Mouse (Mus musculus) embryonic facial prominence, embryonic 12.5 days (tissue): ENCODE data around the gene Scrn3. TPM values are rescaled to one million over a fixed set of nuclear protein-coding genes. Genes with fewer than 3 reads are reported as not detected.
A peak's percentile ranks its signal among the peaks of the same experiment; 100 is the strongest.

ENCODE experiments used
- ATAC-seq: fragments of 200-750 bp; cut with Nextera tagmentation; 2 replicates; pipeline ENCODE4 v1.8.0; 2017; ENCODE audit not compliant: insufficient number of reproducible peaks, insufficient read depth, low FRiP score, low TSS enrichment
- H3K27ac ChIP-seq: fragments of 300-500 bp; sonication (generic); 2 replicates; pipeline ENCODE4 v1.5.1; 2016; ENCODE audit warnings: mild to moderate bottlenecking
- H3K27me3 ChIP-seq: fragments of 300-500 bp; sonication (generic); 2 replicates; pipeline ENCODE4 v1.6.1; 2016; ENCODE audit warnings: mild to moderate bottlenecking, moderate library complexity
- H3K36me3 ChIP-seq: fragments of 300-500 bp; sonication (generic); 2 replicates; pipeline ENCODE4 v1.6.1; 2016; ENCODE audit warnings: mild to moderate bottlenecking
- H3K4me1 ChIP-seq: fragments of 300-500 bp; sonication (generic); 2 replicates; pipeline ENCODE4 v1.6.1; 2016
- H3K4me2 ChIP-seq: fragments of 300-500 bp; sonication (generic); replicated peaks from 2 replicates; pipeline ENCODE4 v1.6.1; 2016; ENCODE audit warnings: mild to moderate bottlenecking, moderate library complexity
- H3K4me3 ChIP-seq: fragments of 300-500 bp; sonication (generic); 2 replicates; pipeline ENCODE4 v1.5.1; 2016; ENCODE audit warnings: mild to moderate bottlenecking
- H3K9ac ChIP-seq: fragments of 300-500 bp; sonication (generic); 2 replicates; pipeline ENCODE4 v1.6.1; 2016; ENCODE audit warnings: mild to moderate bottlenecking, moderate library complexity
- H3K9me3 ChIP-seq: fragments of 300-500 bp; sonication (generic); 2 replicates; pipeline ENCODE4 v1.6.1; 2016; ENCODE audit warnings: mild to moderate bottlenecking, moderate library complexity
- WGBS: fragments of 180-500 bp; shearing (Covaris S2); methylation state at CpG from one replicate; pipeline ENCODE4 v1.1.7; 2016; 5-methylcytosine and 5-hydroxymethylcytosine counted together
- polyA plus RNA-seq: library from polyadenylated mRNA; unstranded; fragments of >200 nt; fragmentation: Nextera tagmentation; extraction: Ambion mirVana; gene quantifications from 2 replicates; pipeline ENCODE4 v1.2.1, GENCODE M21; 2016

Scrn3 gene
- polyA plus RNA-seq, 1 experiment from 2014 or later = 16.2 TPM

- WGBS = 84% methylated on average over 7 of the region's 7 CpGs
- no peaks in the 10 kb centered on the region for H3K9me3 ChIP-seq
- no peak overlapping the region for H3K9ac ChIP-seq
- no peak overlapping the region for H3K4me2 ChIP-seq
- no peak overlapping the region for H3K4me3 ChIP-seq
- H3K36me3 ChIP-seq = peaks cover 28% of the 10 kb centered on the region
- no peak for ATAC-seq
- H3K27ac ChIP-seq = no peak overlapping the region
- H3K4me1 ChIP-seq = no peaks in the 10 kb centered on the region
- H3K27me3 ChIP-seq = no peaks in the 10 kb centered on the region
Observed at GRCm38 (mm10) chr2:73295023-73295422, 17.4 kb upstream of the Scrn3 start.

- Histone ChIP-seq H3K4me2 (no peak overlapping the region), H3K36me3 (peaks cover 26% of the 10 kb centered on the region), H3K27me3 (no peaks in the 10 kb centered on the region), H3K4me3 (no peak overlapping the region), H3K9ac (no peak overlapping the region), H3K27ac (no peak overlapping the region), H3K9me3 (no peaks in the 10 kb centered on the region), H3K4me1 (no peaks in the 10 kb centered on the region)
- WGBS = 81% methylated on average over 7 of the region's 7 CpGs
- ATAC-seq = no peak
Observed at GRCm38 (mm10) chr2:73298154-73298553, 14.2 kb upstream of the Scrn3 start.

- WGBS = 90% methylated on average over 3 of the region's 3 CpGs
- Histone ChIP-seq H3K9ac (no peak overlapping the region), H3K9me3 (no peaks in the 10 kb centered on the region), H3K27ac (no peak overlapping the region), H3K4me3 (no peak overlapping the region), H3K4me2 (no peak overlapping the region), H3K27me3 (no peaks in the 10 kb centered on the region), H3K36me3 (peaks cover 29% of the 10 kb centered on the region), H3K4me1 (no peaks in the 10 kb centered on the region)
- ATAC-seq = no peak
Observed at GRCm38 (mm10) chr2:73298841-73299240, 13.6 kb upstream of the Scrn3 start.

- WGBS = 88% methylated on average over 1 of the region's 1 CpGs
- Histone ChIP-seq H3K36me3 (peaks cover 39% of the 10 kb centered on the region), H3K27ac (no peak overlapping the region), H3K4me1 (no peaks in the 10 kb centered on the region), H3K4me3 (no peak overlapping the region), H3K27me3 (no peaks in the 10 kb centered on the region), H3K4me2 (no peak overlapping the region), H3K9ac (no peak overlapping the region), H3K9me3 (no peaks in the 10 kb centered on the region)
- no peak for ATAC-seq
Observed at GRCm38 (mm10) chr2:73301979-73302378, 10.4 kb upstream of the Scrn3 start.

GRCm38 (mm10) chr2:73302722-73303121 lies 9.7 kb upstream of the Scrn3 start:
- Histone ChIP-seq H3K9ac (no peak overlapping the region), H3K27ac (no peak overlapping the region), H3K4me2 (no peak overlapping the region), H3K27me3 (no peaks in the 10 kb centered on the region), H3K36me3 (peaks cover 46% of the 10 kb centered on the region), H3K4me1 (no peaks in the 10 kb centered on the region), H3K9me3 (no peaks in the 10 kb centered on the region), H3K4me3 (no peak overlapping the region)
- no peak for ATAC-seq
- 92% methylated on average over 9 of the region's 9 CpGs for WGBS

- Histone ChIP-seq H3K4me2 (no peak overlapping the region), H3K4me3 (no peak overlapping the region), H3K9me3 (no peaks in the 10 kb centered on the region), H3K27me3 (no peaks in the 10 kb centered on the region), H3K9ac (no peak overlapping the region), H3K27ac (no peak overlapping the region), H3K4me1 (no peaks in the 10 kb centered on the region), H3K36me3 (peaks cover 57% of the 10 kb centered on the region)
- no peak for ATAC-seq
- WGBS = 89% methylated on average over 5 of the region's 5 CpGs
Observed at GRCm38 (mm10) chr2:73304506-73304905, 7.9 kb upstream of the Scrn3 start.

GRCm38 (mm10) chr2:73306006-73306405 lies 6.4 kb upstream of the Scrn3 start:
- no peak overlapping the region for H3K4me2 ChIP-seq
- peaks cover 59% of the 10 kb centered on the region for H3K36me3 ChIP-seq
- 90% methylated on average over 7 of the region's 7 CpGs for WGBS
- no peaks in the 10 kb centered on the region for H3K9me3 ChIP-seq
- no peak overlapping the region for H3K9ac ChIP-seq
- ATAC-seq = no peak
- no peak overlapping the region for H3K27ac ChIP-seq
- H3K4me3 ChIP-seq = no peak overlapping the region
- no peaks in the 10 kb centered on the region for H3K27me3 ChIP-seq
- H3K4me1 ChIP-seq = peaks cover under 1% of the 10 kb centered on the region; the same call in 1 of the 2 replicates

- Histone ChIP-seq H3K9me3 (no peaks in the 10 kb centered on the region), H3K9ac (peak overlapping the region; percentile 83; the same call in 1 of the 2 replicates), H3K4me1 (peaks cover 9% of the 10 kb centered on the region), H3K36me3 (peaks cover 20% of the 10 kb centered on the region), H3K4me2 (peak overlapping the region; percentile 85), H3K27me3 (no peaks in the 10 kb centered on the region), H3K27ac (peak overlapping the region; percentile 78; the same call in 1 of the 2 replicates), H3K4me3 (peak overlapping the region; percentile 90)
- ATAC-seq = 0 out of 2 replicates have a peak, but pooled peaks have one; percentile 19
- 43% methylated on average over 14 of the region's 14 CpGs for WGBS
Observed at GRCm38 (mm10) chr2:73313117-73313501, 708 bp downstream of the Scrn3 start.

GRCm38 (mm10) chr2:73314311-73314710 lies 1.9 kb downstream of the Scrn3 start:
- Histone ChIP-seq H3K4me1 (peaks cover 9% of the 10 kb centered on the region), H3K4me2 (no peak overlapping the region), H3K27ac (no peak overlapping the region), H3K4me3 (no peak overlapping the region), H3K27me3 (no peaks in the 10 kb centered on the region), H3K9ac (no peak overlapping the region), H3K36me3 (0 out of 2 replicates have a peak, but pooled peaks cover 9% of the 10 kb centered on the region), H3K9me3 (no peaks in the 10 kb centered on the region)
- ATAC-seq = no peak
- 89% methylated on average over 3 of the region's 3 CpGs for WGBS

GRCm38 (mm10) chr2:73317426-73317825 lies 5.0 kb downstream of the Scrn3 start:
- Histone ChIP-seq H3K9ac (no peak overlapping the region), H3K27ac (no peak overlapping the region), H3K27me3 (no peaks in the 10 kb centered on the region), H3K4me3 (no peak overlapping the region), H3K9me3 (no peaks in the 10 kb centered on the region), H3K4me2 (no peak overlapping the region), H3K4me1 (no peaks in the 10 kb centered on the region), H3K36me3 (no peaks in the 10 kb centered on the region)
- ATAC-seq = no peak
- WGBS = 93% methylated on average over 9 of the region's 9 CpGs

- H3K4me2 ChIP-seq = no peak overlapping the region
- no peaks in the 10 kb centered on the region for H3K36me3 ChIP-seq
- H3K9me3 ChIP-seq = no peaks in the 10 kb centered on the region
- H3K27ac ChIP-seq = no peak overlapping the region
- ATAC-seq = no peak
- no peak overlapping the region for H3K4me3 ChIP-seq
- H3K4me1 ChIP-seq = no peaks in the 10 kb centered on the region
- H3K27me3 ChIP-seq = no peaks in the 10 kb centered on the region
- H3K9ac ChIP-seq = no peak overlapping the region
- WGBS = 83% methylated on average over 5 of the region's 5 CpGs
Observed at GRCm38 (mm10) chr2:73319218-73319617, 6.8 kb downstream of the Scrn3 start.

GRCm38 (mm10) chr2:73322991-73323390 lies 10.6 kb downstream of the Scrn3 start:
- ATAC-seq = no peak
- Histone ChIP-seq H3K27ac (no peak overlapping the region), H3K4me3 (no peak overlapping the region), H3K4me2 (no peak overlapping the region), H3K9me3 (no peaks in the 10 kb centered on the region), H3K27me3 (no peaks in the 10 kb centered on the region), H3K36me3 (no peaks in the 10 kb centered on the region), H3K4me1 (no peaks in the 10 kb centered on the region), H3K9ac (no peak overlapping the region)
- WGBS = 68% methylated on average over 12 of the region's 12 CpGs

GRCm38 (mm10) chr2:73325871-73326270 lies 13.5 kb downstream of the Scrn3 start:
- ATAC-seq = no peak
- 85% methylated on average over 5 of the region's 5 CpGs for WGBS
- no peak overlapping the region for H3K4me2 ChIP-seq
- H3K9me3 ChIP-seq = no peaks in the 10 kb centered on the region
- H3K36me3 ChIP-seq = no peaks in the 10 kb centered on the region
- no peaks in the 10 kb centered on the region for H3K4me1 ChIP-seq
- no peak overlapping the region for H3K4me3 ChIP-seq
- no peak overlapping the region for H3K9ac ChIP-seq
- H3K27me3 ChIP-seq = no peaks in the 10 kb centered on the region
- H3K27ac ChIP-seq = no peak overlapping the region
